Mouse (Mus musculus) retina, adult 2 months (tissue): ENCODE data around the gene Mt4.
A peak's percentile ranks its signal among the peaks of the same experiment; 100 is the strongest.

Source experiments
- DNase-seq: peaks from one replicate; pipeline ENCODE4 v3.0.0-alpha.2; 2012; ENCODE audit warnings: low read depth, low spot score

Gene Mt4

DNA sequence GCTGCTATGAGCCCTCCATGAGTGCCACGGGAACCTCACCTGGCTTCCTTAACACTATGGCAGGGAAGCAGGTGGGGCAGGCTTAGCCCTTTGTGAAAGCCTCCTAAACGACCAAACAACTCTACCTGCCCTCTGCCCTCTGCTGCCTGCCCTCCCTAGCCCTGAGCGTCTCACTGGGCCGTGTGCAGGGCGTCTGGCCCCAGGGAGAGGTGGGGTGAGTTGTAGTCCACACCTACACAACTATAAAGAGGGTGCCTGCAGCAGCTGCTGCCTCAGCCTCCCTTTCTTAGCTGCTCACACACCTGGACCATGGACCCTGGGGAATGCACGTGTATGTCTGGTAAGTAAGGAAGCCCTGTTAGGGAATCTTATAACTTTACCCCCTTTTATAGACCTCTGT is at the start of gene Mt4:
Gene Mt4 (plus strand): TSS at position 265 of the 400 bp plus-strand sequence.
- DNase-seq = no peak

DNA sequence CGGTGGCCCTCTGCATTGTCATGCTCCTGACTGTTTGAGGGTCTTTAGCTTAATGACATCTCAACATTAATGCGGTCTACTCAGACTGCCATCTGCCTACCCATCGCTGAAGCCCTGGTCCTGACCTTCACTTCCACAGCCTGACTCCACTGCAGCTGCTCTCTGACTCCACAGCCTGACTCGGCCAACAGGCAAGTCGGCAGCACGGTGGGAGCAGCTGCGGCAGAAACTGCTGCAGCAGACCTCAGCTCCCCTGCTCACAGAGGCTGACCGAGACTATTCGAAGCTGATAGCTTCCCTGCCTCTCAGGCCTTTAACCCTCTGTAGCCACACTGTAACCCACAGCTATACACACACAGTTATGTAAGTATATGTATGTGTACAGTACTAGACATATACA is 49.0 kb upstream of the Mt4 start:
- DNase-seq = no peak

DNA sequence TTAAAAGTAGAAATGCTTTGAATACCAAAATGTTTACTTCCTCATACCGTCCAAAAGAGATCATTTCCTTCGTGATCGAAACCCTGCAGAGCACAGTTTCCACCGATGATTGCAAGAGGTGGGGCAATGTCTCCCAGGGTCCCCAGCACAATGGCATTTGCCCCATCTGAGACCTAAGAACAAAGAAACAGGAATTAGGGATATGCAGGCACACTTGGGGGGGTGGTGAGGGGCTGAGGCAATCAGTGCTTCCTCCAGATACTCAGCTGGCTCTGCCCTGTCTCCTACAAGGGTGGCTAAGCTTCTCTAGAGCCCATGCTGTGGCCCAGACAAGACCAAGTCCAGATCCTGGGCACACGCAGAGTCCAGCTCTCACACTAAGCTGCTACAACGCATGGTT is 47.3 kb upstream of the Mt4 start:
- no peak for DNase-seq

DNA sequence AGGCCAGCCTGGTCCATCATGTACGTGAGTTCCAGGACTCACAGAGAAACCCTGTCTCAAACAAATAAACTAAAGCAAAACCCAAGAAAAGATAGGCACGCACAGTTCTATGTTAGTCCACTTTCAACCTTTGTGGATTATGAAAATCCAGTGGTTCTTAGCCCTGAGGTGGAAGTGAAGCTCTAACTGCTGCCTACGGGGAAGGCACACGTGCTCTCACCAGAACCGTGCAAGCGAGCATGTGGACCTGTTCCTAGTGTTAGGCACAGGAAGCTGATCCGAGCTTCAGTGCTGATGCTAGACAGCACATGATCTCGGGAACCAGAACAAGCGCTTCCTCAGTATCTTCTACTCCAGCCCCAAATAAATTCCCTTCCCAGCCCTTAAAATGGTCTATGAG is 44.1 kb upstream of the Mt4 start:
- no peak for DNase-seq

DNA sequence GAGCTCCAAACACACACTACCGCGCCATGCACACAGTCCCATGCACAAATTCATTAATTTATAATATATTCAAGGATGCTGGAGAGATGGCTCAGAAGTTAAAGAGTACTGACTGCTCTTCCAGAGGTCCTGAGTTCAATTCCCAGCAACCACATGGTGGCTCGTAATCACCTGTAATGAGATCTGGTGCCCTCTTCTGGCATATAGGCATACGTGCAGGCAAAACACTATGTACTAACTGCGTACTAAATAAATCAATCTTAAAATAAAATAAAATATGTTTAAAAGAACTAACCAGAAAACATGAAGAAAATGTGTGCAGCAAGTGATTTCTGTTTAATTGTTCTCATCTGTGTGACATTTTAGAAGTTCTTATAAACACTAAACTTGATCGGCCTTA is 42.7 kb upstream of the Mt4 start:
- DNase-seq = no peak

DNA sequence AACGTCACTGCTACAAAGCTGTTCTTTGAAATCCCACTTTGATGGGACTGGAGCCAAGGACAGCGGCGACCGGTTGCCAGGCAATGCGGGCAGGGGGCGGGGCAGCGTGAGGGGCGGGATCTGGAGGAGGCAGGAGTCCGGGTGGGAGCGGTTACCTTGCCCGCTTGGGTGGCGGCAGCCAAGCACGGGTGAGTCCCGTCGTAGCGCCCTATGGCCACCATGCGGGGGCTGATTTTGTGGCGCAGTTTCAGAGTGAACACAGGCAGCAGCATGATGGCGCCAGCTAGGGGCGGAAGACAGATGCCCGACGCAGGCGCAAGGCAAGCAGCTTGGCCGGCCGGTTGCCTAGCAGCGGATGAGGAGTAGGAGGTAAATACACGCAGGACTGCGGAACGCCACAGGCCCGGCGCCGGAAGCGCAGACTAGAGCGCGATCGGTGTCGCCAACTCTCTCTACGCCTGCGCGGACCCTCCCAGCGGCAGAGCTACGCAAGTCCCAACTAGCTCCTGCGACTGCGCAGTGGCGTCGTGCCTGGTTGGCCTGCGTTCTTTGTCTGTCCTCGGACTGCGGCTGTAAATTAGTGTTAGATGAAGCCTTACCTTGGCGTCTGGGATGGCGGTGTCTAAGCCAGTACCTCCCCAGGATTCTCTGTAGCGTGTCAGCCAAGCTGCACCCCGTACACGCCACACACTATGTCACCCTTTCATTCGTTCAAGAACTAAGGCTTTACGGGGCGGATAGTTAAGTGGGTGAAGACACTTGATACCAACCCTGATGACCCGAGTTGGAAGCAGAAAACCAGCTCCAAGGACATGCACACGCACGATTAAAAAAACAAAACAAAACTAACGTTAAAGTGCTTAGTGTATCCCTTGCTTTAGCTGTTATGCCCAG is 38.7 kb upstream of the Mt4 start, which contains the start of gene Bbs2:
Gene Bbs2 (minus strand): TSS at position 848 of the 894 bp plus-strand sequence.
- peak; percentile 98 for DNase-seq

DNA sequence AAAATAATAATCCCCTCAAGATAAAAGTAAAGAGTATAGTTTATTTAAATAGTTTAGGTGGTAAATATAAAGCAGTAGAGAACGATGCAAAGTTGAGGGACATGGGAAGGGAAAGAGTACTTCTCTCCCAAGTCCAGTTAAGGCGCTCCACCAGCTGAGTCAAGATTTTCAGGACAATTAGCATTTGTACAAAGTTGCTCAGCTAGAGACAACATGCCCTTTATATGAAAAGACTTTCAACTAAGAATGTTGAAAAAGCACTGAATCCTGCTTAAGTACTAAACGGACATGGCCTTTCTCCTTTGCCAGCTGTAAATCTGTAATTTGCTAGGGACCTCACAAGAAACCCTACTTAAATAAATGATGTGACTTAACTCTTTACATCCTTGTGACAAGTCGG is 38.0 kb upstream of the Mt4 start:
- DNase-seq = no peak

DNA sequence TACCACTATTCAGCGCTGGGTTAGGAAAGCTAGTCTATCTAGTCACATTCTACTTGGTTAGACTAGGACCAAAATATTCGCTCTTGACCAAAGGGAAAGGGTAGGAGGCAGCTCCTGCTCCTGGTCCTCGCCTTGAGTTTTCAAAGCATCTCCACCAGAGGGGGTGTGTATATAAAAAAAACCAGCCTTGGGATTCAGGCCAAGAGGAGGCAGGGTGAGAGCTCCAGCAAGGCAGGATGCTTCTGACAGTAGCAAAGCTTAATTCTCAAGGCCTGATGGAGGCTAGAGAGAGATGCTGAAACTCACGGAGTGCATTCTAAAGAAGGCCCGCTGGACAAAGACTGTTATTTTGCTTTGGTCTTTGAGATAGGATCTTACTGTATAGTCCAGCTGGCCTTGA is 32.9 kb upstream of the Mt4 start:
- DNase-seq = no peak

DNA sequence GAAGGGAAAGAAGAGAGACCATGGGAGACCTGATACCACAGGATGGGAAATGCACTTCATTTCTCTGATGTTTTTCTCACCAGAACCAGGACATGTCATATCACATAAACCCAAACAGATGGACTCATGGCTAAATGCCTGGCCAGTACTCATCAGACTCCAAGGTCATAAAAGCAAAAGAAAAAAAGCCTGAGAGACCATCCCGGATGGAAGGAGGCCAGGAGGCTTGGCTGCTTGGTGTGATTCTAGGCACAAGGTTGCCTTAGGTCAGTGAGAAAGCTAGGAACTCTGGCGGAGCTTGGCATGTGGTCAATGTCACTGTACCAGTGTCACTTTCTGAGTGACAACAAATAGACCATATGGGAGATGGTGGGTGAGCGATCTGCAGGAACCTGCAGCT is 29.1 kb upstream of the Mt4 start:
- DNase-seq = no peak

DNA sequence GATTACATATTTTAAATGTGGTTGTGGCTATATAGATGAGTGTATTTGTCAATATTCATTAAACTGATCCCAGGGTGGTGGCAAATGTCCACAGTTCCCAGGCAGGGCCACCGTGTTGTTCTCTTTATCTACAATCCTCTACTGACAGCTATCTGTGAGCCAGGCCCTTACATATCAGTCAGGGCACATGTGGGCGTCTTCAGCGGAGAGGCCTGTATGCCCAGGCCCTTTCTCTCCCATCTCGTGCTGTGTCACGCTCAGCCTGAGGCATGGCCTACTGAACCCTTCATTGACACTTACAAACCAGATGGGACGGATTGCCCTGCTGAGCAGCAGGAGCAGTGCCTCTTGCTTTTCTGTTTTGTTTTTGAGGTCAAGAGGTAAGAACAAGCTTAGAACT is 27.6 kb upstream of the Mt4 start:
- DNase-seq = no peak

DNA sequence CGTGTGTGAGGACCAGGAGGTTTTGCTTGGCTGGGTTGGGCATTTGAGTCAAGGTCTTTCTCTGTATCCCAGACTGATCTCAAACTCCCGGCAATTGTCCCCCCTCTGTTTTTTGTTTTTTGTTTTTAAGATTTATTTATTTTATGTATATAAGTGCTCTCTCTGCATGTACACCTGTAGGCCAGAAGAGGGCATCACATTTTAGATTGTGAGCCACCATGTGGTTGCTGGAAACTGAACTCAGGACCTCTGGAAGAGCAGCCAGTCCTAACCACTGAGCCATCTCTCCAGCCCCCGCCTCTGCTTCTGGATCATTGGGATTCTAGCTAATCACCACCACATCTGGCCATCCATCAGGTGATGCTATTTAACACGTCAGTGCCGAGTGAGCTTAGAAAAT is 27.2 kb upstream of the Mt4 start:
- no peak for DNase-seq

DNA sequence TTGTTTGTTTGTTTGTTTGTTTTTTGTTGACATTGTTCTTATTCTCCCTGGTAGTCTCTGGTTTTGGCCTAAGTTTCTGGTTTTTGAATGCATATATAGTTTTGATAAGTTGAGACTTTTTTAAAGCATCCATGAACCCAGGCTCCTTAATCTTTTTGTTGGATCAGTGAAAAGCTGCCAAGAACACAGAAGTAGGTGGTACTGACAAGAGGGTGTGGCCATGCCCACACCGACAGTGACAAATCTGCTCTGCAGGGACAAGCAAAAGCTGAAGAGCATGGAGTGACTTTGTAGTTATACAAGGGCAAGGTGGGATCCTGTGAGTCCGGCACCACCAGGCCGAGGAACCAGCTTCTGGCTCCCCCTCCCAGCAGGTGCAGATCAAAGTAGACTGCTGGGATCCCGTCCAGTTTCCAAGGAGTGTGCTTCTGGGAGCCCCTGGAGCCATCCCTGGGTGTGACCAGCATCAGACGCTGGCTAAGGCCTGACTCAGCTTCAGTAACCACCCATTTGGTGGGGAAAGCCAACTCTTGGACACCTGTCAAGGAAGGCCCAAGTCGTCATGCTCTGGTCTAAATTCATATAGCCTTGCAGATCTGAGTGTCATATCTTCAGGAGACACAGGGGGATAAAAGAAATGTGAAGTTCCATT is 26.3 kb upstream of the Mt4 start:
- no peak for DNase-seq

DNA sequence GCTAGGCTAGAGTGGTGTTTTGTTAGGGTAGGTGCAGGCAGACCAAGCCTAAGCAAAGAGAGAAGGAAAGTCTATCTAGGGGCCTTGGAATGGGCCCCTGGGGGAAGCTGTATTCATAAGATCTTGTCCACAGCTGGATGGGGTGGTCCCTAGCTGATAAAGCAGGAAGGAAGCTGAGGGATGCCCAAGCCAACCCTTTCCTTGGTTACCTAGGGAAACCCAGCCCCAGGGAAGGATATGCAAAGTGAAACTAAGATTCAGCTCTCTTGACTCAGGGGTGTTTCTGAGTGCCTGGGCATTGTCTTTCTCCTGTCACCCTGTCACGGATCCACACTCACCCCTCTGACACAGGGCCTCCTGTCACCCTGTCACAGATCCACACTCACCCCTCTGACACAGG is 23.6 kb upstream of the Mt4 start:
- DNase-seq = no peak

DNA sequence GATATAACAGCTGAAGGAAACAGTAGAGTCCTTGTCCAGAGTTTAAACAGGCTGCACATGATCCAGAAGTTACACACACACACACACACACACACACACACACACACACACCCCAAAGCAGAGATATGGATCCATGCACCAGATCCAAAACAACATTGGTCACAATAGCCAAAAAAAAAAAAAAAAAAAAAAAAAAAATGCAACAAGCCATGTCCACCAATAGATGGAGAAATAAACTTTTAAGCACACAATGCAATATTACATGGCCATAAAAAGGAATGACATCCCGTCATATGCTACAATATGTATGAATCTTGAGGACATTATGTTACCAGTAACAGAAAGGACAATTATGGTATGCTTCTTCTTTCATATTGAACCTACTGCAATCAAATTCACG is 23.0 kb upstream of the Mt4 start:
- DNase-seq = no peak

DNA sequence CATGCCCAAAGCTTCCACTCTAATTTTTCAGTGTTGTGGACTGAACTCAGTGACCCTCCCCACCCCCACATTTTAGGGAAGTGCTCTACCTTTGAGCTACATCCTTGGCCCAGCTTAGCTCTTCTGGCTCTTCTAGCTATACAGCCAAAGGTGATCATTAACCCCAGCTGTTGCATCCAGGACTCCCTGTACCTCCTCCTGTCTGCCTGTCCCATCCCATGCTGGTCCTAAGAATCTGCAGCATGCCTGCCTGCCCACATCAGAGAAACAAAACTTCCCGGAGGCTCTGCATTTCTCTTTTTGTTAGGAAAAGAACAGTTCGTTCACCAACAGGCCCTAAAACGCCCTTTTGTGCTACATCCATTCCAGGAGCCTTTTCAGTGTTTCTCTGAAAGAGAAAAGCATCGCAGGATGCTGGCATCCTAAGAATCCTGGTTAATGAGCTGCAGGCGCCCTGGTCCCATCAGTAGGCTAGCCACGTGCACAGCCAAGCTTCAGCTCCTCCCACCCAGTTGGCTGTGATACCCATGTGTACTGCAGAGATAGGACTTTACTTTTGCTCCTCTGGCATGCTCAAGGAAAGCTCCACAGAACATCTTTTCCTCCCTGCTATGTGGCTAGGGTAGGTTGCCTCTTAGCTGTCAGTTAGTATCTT is 18.1 kb upstream of the Mt4 start:
- DNase-seq = no peak

DNA sequence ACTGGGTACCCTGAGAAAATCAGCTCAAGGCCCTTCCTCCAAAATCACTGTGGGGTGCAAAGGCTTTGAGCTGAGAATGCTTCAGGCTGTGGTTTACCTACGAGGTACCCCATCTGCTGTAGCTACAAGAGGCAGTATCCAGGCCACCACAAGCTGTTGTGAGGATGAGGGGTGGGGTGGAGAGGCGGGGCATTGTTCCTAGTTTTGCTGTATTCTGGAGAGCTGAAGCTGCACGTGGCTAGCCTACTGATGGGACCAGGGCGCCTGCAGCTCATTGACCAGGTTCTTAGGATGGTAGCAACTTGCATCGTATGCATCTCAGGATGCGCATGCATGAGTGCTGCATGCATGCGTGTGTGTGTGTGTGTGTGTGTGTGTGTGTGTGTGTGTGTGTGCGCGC is 15.4 kb upstream of the Mt4 start:
- DNase-seq = no peak

DNA sequence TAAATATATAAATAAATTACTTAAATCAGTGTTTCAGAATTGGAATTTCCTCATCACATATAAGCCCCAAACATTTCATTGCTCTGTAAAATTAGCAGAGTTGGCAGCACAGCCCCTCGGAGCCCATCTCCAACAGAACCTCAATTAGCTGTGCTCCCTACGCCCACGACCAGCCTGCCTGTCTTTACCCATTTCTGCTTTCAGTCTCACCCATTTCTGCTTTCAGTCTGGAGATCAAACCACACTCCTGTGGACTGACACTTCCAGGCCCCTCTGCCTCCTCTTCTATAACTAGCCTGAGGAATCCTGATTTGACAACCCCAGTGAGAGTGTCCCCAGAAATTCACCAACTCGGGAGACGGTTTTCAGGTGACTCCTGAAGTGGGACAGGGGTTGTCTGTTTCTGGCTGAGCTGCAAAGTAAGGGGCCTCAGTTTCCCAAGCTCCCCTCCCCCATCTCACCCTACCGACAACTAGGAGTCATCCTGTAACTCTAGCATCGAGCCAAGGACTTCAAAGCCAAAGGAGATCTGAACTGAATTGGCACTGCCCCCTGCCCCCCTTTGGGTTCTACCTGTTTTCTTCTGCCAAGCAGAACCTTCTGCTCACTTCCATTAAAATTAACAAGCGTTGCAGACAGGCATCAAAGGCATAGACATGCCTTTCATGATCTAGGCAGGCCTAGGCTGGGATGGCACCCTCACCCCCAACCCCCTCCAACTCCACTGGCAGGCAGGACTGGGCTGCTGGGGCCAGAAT is 14.1 kb upstream of the Mt4 start:
- no peak for DNase-seq

DNA sequence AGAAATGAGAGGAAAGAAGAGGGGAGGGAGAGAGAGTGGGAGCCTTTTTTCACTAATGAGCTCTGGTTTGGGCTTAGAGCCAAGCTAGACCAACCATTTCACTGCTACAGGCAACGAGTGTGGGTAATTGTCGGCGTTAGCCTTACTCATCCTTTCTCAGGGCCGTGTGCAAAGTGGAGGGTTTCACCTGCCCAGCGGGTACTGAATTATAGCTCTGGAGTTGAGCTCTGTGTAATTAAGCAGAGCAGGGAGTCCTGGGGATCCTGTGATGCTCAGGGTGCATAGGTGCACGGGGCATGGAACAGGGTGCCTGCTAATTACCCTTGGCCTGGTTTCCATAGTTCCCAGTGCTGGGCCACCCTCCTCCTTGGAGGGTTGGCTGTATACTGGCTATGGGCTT is 9.3 kb upstream of the Mt4 start:
- DNase-seq = no peak

DNA sequence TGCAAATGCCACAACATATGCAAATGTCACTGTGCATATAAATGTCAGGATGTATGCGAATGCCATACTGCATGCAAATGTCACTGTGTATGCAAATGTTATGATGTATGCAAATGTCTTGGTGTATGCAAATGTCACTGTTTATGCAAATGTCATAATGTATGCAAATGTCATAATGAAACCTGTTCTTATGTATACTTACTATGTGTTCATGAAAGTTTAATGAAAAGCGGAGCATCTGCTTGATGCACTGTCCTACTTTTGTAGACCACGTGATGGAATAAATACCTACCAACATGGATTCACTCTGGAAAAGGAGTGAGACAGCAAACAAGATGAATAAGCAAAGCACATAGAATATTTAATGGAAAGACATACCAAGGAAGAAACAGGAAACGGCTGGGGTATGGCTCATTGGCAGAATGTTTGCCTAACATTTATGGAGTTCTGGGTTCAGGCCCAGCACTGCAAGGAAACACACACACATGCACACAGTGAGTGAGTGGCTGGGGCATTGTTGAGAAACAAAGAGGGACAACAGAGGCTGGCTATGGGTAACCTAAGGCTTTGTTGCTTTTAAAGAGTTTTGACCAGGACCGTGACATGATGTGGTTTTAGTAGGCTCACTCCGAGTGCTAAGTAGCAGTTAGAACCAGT is 7.7 kb upstream of the Mt4 start:
- no peak for DNase-seq

DNA sequence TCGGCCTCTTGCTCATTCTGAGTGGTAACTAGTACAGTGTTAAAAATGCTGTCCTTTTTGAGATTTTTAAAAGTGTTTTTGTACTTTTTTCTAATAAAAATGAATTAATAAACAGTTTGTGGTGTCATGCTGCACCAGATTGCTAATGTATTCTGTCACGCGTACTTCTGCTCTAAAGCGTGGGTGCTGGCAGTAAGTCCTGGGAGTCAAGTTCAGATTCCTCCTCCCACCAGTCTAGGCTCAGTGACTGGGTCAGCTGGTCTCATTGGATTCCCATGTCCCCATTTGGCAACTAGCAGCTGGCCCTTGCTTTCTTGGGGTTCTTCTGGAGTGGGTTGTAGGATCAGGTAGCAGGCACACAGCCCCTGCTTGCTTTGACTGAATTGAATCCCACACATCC is 6.9 kb upstream of the Mt4 start:
- no peak for DNase-seq

DNA sequence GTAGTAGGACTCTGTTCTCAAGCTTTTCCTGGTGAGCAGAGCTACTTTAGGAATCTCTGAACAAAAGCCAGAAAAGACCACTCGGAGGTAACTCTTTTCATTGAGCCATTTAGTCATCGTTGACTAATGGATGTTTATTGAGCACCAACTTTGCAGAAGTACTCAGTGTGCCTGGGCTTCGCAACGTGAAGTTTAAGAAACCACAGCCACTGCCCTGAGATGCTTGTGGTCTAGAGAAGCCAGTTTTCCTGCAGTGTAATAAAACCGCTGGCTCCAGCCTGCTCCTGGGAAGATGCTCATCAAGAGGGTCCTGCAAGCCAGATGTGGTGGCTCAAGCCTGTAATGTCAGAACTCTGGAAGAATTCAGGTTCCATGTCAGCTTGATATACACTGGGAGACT is 4.9 kb upstream of the Mt4 start:
- DNase-seq = no peak
